Mouse (Mus musculus) central nervous system, embryonic 18 days (tissue): ENCODE measurements around the gene Chd2. TPM values are rescaled to one million over a fixed set of nuclear protein-coding genes. Genes with fewer than 3 reads are reported as not detected.

Experiments
- polyA plus RNA-seq: library from polyadenylated mRNA; depleted of rRNA; stranded (reverse); fragments of >200 nt; gene quantifications from 2 replicates; pipeline ENCODE4 v1.2.3, GENCODE M21; 2012; rRNA removed

The Chd2 gene
- polyA plus RNA-seq: 36.1 and 37.1 TPM in 2 replicates

GRCm38 (mm10) chr7:73541412-73542130 lies at the start of gene Chd2:
Gene Chd2, minus strand, starts transcription at chr7:73541830.

Other genes with a start within 250 kb of the Chd2 start
- 43.4 and 60.6 TPM in 2 replicates for gene Rgma, start 166.3 kb downstream of the Chd2 start, polyA plus RNA-seq
- 25.3 and 28.3 TPM in 2 replicates for gene Fam174b, start 198.5 kb upstream of the Chd2 start, polyA plus RNA-seq